Mouse (Mus musculus) thymus, adult 2 months (tissue): ENCODE measurements at regions not wholly inside any gene's neighbourhood (a gene's known extent, or its start where the extent isn't known, plus 50 kb on each side); places are given as distances from the start of the nearest gene placed in this dataset.

Source experiments
- CTCF ChIP-seq: fragments of 200-500 bp; IDR thresholded peaks from 2 replicates; pipeline ENCODE4 v1.5.1; 2012; ENCODE audit warnings: mild to moderate bottlenecking, control low read depth, low read length, moderate library complexity, borderline replicate concordance; ENCODE audit not compliant: control insufficient read depth, poor library complexity, insufficient read depth; ENCODE audit errors: extremely low read depth
- POLR2A ChIP-seq: fragments of 200-500 bp; IDR thresholded peaks from 2 replicates; pipeline ENCODE4 v1.6.1; 2012; ENCODE audit warnings: mild to moderate bottlenecking, low read length, control low read depth, moderate library complexity; ENCODE audit not compliant: control insufficient read depth, poor library complexity, insufficient read depth; ENCODE audit errors: extremely low read depth

DNA sequence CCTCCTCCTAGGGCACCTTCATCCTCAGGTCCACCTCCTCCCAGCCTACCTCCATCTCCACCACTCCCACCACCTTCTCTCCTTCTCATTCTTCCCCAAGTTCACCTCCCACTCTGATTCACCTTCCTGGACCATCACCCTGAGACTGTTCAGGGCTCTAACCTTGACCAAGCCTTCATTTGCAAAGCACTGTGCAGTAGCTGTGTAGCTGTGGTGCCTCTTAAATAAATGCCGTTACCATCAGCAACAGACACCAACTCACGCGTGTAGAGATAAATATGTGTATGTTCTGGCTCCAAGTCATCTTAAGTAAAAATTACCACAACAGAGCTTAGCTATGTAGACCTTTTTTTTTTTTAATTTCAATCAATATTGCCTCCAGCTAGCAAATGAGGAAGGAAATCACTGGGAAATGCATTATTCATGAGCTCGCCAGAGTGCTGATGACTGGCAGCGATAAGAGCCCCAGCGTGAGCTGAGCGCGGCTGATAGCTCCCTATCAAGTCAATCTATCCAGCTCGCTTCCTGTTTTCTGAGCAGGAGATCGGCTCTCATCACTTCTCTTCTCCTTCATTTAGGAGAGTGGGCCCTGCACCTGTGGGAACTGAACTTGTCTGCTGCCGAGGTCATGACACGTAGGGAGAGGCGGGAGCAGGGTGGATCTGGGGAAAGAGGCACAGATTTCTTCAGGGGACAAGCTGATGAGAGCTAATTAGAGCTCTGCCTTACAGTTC is 185.9 kb upstream of the Six2 start:
- no peak for TF ChIP-seq POLR2A
- TF ChIP-seq CTCF, result no peak
